Mouse (Mus musculus) ES-Bruce4 (cell line): ENCODE results near the gene Cacna2d3. TPM values are rescaled to one million over a fixed set of nuclear protein-coding genes. Genes with fewer than 3 reads are reported as not detected.

Source experiments
- H3K27ac ChIP-seq: 2 replicates; pipeline ENCODE4 v1.5.1; 2012; ENCODE audit warnings: low read length, inconsistent platforms; ENCODE audit not compliant: insufficient read depth
- H3K27me3 ChIP-seq: 2 replicates; pipeline ENCODE4 v1.6.1; 2012; ENCODE audit warnings: mild to moderate bottlenecking, low read length, inconsistent platforms; ENCODE audit not compliant: control insufficient read depth, poor library complexity, insufficient read depth, severe bottlenecking
- H3K36me3 ChIP-seq: 2 replicates; pipeline ENCODE4 v1.6.1; 2012; ENCODE audit warnings: inconsistent platforms, mild to moderate bottlenecking, low read length, moderate library complexity; ENCODE audit not compliant: control insufficient read depth, poor library complexity, insufficient read depth, severe bottlenecking
- H3K4me1 ChIP-seq: one replicate; pipeline ENCODE4 v1.8.1; 2011; ENCODE audit warnings: low read length; ENCODE audit not compliant: control insufficient read depth, insufficient read depth
- H3K4me3 ChIP-seq: 2 replicates; pipeline ENCODE4 v1.5.1; 2011; ENCODE audit warnings: low read depth, mild to moderate bottlenecking, low read length
- H3K9ac ChIP-seq: 2 replicates; pipeline ENCODE4 v1.6.1; 2012; ENCODE audit warnings: low read depth, mild to moderate bottlenecking, inconsistent platforms; ENCODE audit not compliant: poor library complexity, severe bottlenecking
- H3K9me3 ChIP-seq: replicated peaks from 2 replicates; pipeline ENCODE4 v1.6.1; 2012; ENCODE audit warnings: mild to moderate bottlenecking, low read length, inconsistent platforms; ENCODE audit not compliant: control insufficient read depth, poor library complexity, insufficient read depth, severe bottlenecking
- CTCF ChIP-seq: IDR thresholded peaks from one replicate; pipeline ENCODE4 v1.8.1; 2011; ENCODE audit warnings: low read depth, low read length
- EP300 ChIP-seq: IDR thresholded peaks from 2 replicates; pipeline ENCODE4 v1.6.1; 2011; ENCODE audit warnings: low read depth, low read length; ENCODE audit not compliant: insufficient read depth
- POLR2A ChIP-seq: IDR thresholded peaks from one replicate; pipeline ENCODE4 v1.8.1; 2011; ENCODE audit warnings: low read length; ENCODE audit not compliant: insufficient read depth
- polyA plus RNA-seq: library from polyadenylated mRNA; stranded (reverse); fragments of >200 nt; gene quantifications from 2 replicates; pipeline ENCODE4 v1.2.4, GENCODE M21; 2011; ENCODE audit warnings: low read depth; ENCODE audit not compliant: missing spikeins, insufficient read depth, insufficient read length

The Cacna2d3 gene
- polyA plus RNA-seq, 1 experiment, result not detected

- TF ChIP-seq POLR2A (no peak), EP300 (no peak), CTCF (no peak)
- Histone ChIP-seq H3K9ac (no peak overlapping the region), H3K4me1 (no peaks in the 10 kb centered on the region), H3K36me3 (no peaks in the 10 kb centered on the region), H3K27me3 (no peaks in the 10 kb centered on the region), H3K4me3 (no peak overlapping the region), H3K27ac (no peak overlapping the region), H3K9me3 (no peaks in the 10 kb centered on the region)
Measured at GRCm38 (mm10) chr14:29028391-29029106, 693.1 kb downstream of the Cacna2d3 start.

- H3K4me1 ChIP-seq, result no peaks in the 10 kb centered on the region
- no peaks in the 10 kb centered on the region for H3K9me3 ChIP-seq
- no peak overlapping the region for H3K27ac ChIP-seq
- H3K36me3 ChIP-seq, result no peaks in the 10 kb centered on the region
- no peak overlapping the region for H3K4me3 ChIP-seq
- no peaks in the 10 kb centered on the region for H3K27me3 ChIP-seq
- TF ChIP-seq EP300 (no peak), CTCF (no peak), POLR2A (no peak)
- H3K9ac ChIP-seq, result no peak overlapping the region
Measured at GRCm38 (mm10) chr14:29027276-29027675, 694.4 kb downstream of the Cacna2d3 start.

GRCm38 (mm10) chr14:29025335-29025734, 696.3 kb downstream of the Cacna2d3 start:
- H3K27ac ChIP-seq, result no peak overlapping the region
- no peak overlapping the region for H3K9ac ChIP-seq
- H3K27me3 ChIP-seq, result no peaks in the 10 kb centered on the region
- no peak for TF ChIP-seq EP300
- TF ChIP-seq CTCF, result no peak
- TF ChIP-seq POLR2A, result no peak
- H3K4me1 ChIP-seq, result no peaks in the 10 kb centered on the region
- H3K4me3 ChIP-seq, result no peak overlapping the region
- no peaks in the 10 kb centered on the region for H3K9me3 ChIP-seq
- H3K36me3 ChIP-seq, result no peaks in the 10 kb centered on the region

GRCm38 (mm10) chr14:29023246-29023645, 698.4 kb downstream of the Cacna2d3 start:
- no peaks in the 10 kb centered on the region for H3K9me3 ChIP-seq
- H3K4me3 ChIP-seq, result no peak overlapping the region
- H3K36me3 ChIP-seq, result no peaks in the 10 kb centered on the region
- no peak overlapping the region for H3K9ac ChIP-seq
- no peak for TF ChIP-seq CTCF
- no peak for TF ChIP-seq POLR2A
- TF ChIP-seq EP300, result no peak
- no peak overlapping the region for H3K27ac ChIP-seq
- H3K27me3 ChIP-seq, result no peaks in the 10 kb centered on the region
- H3K4me1 ChIP-seq, result no peaks in the 10 kb centered on the region

GRCm38 (mm10) chr14:29021295-29021694, 700.4 kb downstream of the Cacna2d3 start:
- H3K4me3 ChIP-seq, result no peak overlapping the region
- TF ChIP-seq CTCF (no peak), POLR2A (no peak), EP300 (no peak)
- H3K27ac ChIP-seq, result no peak overlapping the region
- H3K36me3 ChIP-seq, result no peaks in the 10 kb centered on the region
- H3K9ac ChIP-seq, result no peak overlapping the region
- H3K27me3 ChIP-seq, result no peaks in the 10 kb centered on the region
- H3K9me3 ChIP-seq, result no peaks in the 10 kb centered on the region
- no peaks in the 10 kb centered on the region for H3K4me1 ChIP-seq

- Histone ChIP-seq H3K36me3 (no peaks in the 10 kb centered on the region), H3K9ac (no peak overlapping the region), H3K4me3 (no peak overlapping the region), H3K9me3 (no peaks in the 10 kb centered on the region), H3K27ac (no peak overlapping the region), H3K27me3 (no peaks in the 10 kb centered on the region), H3K4me1 (peaks cover 2% of the 10 kb centered on the region)
- TF ChIP-seq CTCF (no peak), EP300 (no peak), POLR2A (no peak)
Measured at GRCm38 (mm10) chr14:29018316-29019000, 703.2 kb downstream of the Cacna2d3 start.
